Mouse (Mus musculus) gonadal fat pad, adult 2 months (tissue): Measurements from ENCODE around the gene Desi1. TPM values are rescaled to one million over a fixed set of nuclear protein-coding genes. Genes with fewer than 3 reads are reported as not detected.

Source experiments
- DNase-seq: peaks from one replicate; pipeline ENCODE4 v3.0.0-alpha.2; 2012; ENCODE audit warnings: low read depth
- polyA plus RNA-seq: library from polyadenylated mRNA; depleted of rRNA; stranded (reverse); fragments of >200 nt; gene quantifications from 2 replicates; pipeline ENCODE4 v1.2.3, GENCODE M21; 2012; rRNA removed

Gene Desi1
- 28.0 and 30.0 TPM in 2 replicates for polyA plus RNA-seq

GRCm38 (mm10) chr15:82033762-82034161, at the start of gene Desi1:
Gene Desi1, minus strand, starts transcription at chr15:82033862.
- DNase-seq = no peak

DNA sequence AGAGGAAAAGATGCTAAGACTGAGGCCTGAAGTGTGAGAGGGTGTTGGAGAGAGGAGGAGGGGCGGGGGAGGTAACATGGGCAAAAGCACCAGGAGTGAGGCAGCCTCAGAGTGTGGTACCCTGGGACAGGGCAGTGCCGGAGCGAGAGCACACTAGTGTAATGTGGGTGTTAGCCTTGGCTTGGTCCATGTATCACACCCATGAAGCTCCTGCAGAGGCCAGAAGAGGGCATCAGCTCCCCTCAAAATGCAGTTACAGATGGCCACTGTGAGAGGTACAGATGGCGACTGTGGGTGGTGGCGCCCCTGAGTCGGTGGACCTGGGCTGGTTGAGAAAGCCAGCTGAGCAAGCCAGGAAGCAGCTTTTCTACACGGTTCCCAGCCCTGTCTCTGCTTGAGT, 47.5 kb upstream of the Desi1 start:
- DNase-seq = no peak

DNA sequence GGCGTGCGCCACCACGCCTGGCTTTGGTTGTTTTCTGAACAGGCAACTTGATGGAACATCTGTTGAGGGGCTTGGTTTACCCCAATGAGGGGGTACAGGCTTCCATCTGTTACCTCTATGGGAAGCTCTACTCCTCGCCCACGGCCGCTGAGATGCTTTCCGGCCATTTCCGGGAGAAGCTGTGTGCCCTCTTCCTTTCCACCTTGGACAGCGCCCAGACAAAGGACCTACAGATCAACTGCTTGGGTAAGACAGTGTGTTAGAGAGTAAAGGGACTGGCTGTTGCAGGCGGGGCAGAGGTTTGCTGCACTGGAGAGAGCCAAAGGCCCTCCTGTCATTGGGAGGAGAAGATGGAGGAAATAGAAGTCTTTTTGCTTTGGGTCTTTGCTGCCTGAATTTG, 46.2 kb upstream of the Desi1 start:
- DNase-seq = no peak

DNA sequence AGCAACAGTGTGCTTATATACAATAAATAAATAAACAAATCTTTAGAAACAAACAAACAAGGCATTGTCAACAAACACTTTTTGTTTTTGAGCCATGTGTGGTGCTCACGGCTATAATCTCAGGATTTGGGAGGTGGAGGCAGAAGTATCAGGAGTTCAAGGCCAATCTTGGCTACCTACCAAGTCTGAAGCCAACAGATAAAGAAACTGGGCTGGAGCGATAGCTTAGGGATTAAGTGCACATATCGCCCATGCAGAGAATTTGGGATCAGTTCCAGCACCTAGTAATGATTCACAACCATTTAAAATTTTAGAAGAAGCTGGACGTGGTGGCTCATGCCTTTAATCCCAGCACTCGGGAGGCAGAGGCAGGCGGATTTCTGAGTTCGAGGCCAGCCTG, 39.8 kb upstream of the Desi1 start:
- DNase-seq = no peak

DNA sequence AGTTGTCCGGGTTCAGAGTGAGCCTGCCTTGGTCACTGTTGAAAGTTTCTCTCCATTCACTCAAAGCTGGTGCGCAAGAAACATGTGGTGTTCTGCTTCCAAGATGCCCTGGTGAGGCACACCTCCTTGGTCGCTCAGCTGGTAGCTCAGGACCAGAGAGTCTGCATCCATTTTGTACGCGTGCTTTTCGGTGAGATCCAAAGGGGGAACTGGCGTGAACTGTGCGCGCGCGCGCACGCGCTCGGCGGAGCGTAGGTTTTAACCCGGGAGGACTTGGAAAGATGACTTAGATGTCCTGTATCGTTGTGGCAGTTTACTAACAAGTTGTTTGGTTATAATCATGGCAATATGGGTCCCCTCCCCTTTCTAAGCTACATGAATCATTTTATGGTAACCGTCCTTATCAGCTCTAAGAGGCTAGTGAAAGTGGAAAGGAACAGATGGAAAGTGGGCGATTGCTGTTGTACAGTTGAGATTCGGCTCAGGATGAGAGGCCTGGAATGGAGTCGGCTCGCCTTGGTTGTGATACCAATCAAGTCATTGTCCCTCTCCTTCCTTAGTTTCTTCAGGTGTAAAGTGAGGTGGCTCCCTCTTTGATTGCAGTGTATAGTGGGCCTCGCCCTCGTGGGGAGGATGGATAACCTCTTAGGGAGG, 38.3 kb upstream of the Desi1 start:
- no peak for DNase-seq

DNA sequence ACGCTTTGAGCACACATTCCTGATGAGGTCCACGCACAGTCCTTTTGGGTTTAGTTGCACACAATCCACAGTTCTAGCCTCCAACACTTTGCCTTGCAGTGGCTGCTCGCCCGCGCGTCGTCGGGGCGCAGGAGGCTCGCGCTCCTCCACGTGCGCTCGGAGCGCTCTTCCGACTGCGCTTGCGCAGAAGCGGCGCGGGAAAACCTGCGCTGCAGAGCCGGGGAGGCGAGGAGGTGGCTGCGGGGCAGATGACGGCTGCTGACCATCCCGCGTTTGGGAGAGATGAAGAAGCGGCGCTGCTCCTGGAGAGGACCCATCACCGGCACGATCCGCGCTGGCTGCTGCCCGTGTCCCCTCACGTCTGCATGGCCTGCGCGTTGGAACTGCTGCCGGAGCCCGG, 36.2 kb upstream of the Desi1 start, which contains the start of gene Mei1:
Mei1 (plus strand) TSS at position 99 of the 400 bp plus-strand sequence.
- DNase-seq = no peak

DNA sequence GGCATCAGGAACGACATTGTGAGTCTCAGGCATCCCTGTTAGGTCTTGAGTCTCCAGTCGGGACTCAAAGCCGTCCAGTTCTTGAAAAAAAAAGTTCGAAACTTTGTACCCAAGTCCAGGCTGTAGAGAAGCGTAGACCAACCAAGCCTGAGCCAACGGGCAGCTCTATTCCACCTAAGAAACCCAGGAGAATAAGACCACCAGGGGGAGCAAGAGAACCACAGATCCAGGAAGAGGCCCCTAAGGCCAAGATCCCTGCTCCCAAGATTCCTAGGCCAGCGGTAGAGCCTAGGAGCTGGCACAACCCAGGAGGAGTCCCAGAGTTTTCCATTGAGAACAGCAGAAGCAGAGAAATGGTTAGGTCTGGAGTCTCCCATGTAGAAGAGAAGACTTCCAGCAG, 31.8 kb upstream of the Desi1 start:
- DNase-seq = no peak

DNA sequence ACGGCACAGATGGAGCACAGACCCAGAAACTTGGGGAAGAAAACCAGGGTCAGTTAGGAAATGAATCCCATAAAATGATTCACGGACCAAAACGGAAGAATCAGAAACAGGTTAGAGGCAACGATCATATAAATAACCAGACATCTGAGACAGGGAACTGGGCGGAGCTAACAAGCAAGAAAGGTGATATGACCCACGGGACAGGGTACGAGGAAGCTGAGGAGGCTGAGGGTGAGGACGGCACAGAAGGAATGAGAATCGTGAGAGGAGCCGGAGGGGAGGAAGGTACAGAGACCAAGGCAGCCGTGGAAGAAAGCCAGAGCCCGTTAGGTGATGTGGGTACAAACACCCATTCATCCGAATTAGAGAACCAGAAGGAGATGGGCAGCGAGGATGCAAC, 30.2 kb upstream of the Desi1 start:
- no peak for DNase-seq

DNA sequence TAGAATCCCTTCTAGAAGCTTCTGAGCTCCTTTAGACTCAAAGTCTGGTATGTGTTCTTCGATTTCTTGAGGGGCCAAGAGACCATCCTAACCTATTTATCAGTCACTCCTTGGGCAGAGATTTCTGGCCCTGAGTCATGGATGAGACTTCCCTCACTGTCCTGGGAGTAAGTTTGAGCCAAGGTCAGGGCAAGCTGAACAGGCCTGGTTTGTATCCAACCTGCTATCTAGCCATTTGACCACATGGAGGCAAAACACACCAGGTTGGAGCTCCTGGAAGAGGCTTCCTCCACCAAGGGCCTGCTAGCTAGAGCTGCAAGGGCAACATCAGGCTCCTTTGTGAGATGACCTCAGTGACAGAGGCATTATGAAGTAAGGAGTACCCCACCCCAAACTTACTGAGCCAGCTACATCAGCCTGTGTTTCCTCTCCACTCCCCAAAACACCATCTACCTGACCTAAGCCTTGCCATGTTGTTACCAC, 25.1 kb upstream of the Desi1 start, which contains the start of gene 4930407I10Rik:
4930407I10Rik (plus strand) TSS at position 433 of the 483 bp plus-strand sequence.
- DNase-seq = no peak

GRCm38 (mm10) chr15:82052544-82052943, 18.9 kb upstream of the Desi1 start:
- DNase-seq = no peak

DNA sequence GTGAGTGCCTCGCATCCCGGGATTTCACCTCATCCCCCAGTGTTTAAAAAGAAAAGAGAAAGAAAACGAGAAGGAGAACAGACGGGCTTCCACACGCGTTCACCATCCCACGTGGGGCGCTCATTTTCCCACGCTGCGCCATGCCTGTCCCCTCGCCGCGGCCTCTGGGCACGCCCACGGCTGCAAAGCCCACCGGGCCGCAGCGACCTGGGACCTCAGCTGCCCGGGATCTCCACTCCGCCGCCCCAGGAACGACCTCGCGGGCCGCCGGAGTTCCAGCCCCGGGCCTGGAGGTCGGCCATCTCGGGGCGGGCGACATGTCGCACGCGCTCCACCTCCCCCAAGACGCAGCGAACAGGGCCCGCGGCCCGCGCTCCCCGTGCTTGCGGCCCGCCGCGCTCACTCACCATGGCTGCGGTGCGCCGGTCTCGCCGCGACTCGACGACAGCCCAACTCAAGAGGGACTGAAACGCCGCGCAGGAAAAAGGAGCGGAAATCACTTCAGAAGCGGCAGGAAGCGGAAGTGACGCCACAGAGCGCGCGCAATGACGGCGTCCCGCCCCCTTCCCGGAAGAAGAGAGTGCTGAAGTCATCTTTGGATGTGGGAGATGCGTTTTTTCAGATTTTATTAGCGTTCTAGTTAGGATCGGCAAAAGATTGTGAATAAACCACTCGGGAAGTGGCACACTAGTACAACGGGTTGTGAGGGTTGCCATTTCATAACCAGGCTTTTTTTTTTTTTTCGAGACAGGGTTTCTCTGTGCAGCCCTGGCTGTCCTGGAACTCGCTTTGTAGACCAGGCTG, 13.6 kb upstream of the Desi1 start, which contains the start of gene Snu13:
Snu13 (minus strand) TSS at position 519 of the 804 bp plus-strand sequence.
- no peak for DNase-seq

DNA sequence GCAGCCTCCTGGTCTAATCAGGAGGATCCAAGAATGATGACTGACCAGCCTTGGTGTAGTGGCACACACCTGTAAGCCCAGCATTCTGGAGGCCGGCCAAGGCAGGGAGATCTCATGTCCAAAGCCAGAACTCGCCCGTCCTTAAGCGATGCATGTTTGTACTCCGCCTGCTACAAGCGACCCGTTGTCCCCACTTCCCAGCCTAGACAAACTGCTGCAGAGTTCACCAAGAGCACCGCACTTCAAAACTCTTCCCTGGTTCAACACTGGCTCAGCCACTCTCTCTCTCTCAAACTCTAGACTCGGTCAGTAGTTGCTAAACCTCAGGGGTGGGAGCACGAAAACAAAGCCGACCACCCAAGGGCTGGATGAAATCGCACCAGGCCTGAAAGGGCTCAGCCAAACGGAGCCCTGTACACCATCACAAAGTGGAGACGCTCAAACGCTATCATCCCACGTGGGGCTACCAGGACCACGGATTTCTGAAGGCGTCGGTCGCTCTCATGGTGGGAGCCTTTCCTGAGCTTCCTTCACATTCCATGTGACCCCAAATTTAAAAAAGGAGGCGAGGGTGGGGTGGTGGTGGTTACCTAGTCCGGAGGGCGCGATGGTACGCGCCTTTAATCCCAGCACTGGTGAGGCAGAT, 12.7 kb upstream of the Desi1 start:
- DNase-seq = no peak

DNA sequence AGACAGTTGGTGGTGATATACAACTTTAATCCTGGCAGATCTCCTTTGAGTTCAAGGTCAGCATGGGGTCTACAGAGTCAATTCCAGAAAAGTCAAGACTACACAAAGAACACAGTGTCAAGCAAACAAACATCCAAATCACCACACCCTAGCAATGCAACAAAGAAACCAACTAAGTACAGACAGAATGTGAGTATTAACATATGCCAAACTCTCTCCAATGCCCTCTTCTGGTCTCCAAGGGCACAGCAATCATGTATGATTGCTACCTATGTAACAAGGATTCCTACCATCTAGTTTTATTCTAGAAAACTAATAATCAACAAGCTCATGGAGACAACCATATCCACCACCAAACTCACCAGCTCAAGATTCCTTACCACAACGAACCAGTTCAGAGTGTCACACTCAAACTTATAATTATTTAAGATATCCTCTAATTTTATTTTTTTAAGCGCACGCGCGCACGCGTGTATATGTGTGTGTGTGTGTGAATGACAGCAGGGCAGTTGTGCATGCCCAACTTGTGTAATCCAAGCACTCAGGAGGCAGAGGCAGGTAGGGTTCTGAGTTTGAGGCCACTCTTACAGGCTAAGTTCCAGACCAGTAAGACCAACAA, 10.6 kb upstream of the Desi1 start:
- DNase-seq = no peak

- no peak for DNase-seq
Observed at GRCm38 (mm10) chr15:82040650-82041049, 7.0 kb upstream of the Desi1 start.

DNA sequence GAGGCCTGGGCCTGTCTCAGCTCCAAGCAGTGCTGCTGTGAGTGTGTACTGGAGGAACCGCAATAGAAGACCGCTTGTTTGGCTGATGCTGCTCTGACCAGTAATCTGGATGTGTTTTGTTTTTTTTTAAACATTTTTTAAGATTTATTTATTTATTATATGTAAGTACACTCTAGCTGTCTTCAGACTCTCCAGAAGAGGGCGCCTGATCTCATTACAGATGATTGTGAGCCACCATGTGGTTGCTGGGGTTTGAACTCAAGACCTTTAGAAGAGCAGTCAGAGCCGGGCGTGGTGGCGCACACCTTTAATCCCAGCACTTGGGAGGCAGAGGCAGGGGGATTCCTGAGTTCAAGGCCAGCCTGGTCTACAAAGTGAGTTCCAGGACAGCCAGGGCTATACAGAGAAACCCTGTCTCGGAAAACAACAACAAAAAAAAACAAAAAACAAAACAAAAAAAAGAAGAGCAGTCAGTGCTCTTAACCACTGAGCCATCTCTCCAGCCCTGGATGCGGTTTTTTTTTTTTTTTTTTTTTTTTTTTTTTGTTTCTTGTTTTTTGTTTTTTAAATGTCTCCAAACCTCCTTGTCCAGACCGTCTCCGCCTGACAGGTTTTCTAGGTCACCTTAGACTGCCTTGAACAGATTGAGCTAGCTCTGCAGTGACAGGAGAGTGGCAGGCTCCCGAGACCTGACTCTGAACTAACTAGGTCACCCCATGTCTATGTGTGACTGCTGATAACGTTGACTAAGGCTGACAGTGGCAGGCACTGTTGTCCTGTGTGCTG, 2.4 kb upstream of the Desi1 start:
- DNase-seq = no peak

DNA sequence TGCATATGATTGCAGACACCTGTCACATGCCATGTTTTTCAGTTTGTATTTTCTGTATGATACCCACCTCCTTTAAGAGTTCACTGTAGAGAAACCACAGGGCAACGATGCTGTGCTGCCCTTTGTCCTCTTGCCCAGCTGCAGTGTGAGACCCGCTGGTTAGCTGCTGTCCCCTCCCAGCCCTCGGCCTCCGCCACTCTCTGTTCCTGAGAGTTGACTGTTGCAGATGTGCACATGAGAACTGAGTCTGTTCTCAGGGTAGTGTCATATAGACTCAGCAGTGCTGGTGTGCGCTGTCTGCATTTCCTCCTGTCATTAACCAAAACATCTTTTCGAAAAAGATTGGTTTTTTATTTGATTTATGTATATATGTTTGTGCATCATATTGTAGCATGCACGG, 1.3 kb downstream of the Desi1 start:
- DNase-seq = no peak

GRCm38 (mm10) chr15:82027726-82028125, 5.9 kb downstream of the Desi1 start:
- no peak for DNase-seq

DNA sequence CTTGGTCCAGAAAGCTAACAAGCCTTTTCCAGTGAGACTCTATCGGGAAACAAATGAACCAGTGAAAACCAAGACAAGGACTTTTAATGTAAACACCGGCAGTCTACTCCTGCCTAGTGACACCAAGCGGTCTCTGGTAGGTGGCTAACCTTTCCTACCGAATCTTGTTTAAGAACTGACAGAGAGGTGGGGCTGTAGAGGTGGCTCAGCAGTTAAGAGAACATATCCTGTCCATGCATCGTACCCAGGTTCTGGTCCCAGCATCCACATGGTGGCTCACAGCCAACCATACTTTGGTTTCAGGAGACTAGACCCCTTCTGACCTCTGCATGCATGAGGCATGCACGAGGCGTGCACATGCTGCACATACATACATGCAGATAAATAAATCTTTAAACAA, 6.4 kb downstream of the Desi1 start:
- DNase-seq = no peak

GRCm38 (mm10) chr15:82023965-82024635, 9.6 kb downstream of the Desi1 start:
- DNase-seq = no peak

DNA sequence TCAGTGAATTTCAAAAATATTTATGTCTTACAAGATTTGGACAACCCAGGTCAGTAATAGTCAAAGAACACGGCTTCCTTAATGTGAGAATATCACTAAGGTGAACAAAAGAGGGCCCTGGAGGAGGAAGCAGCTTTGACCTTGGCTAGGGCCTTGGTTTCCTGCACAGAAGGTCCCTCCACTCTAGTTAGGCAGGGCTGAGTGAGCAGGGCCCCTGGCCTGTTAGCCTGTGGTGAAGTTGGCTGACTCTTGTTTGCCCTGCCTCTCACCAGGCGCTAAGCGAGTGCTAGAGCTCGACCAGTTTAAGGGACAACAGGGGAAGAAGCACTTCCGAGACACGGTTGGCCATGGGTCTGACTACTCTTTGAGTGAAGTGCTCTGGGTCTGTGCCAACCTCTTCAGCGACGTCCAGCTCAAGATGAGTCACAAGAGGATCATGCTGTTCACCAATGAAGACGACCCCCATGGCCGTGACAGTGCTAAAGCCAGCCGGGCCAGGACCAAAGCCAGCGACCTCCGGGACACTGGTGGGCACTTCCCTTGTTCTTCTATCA, 11.1 kb downstream of the Desi1 start:
- DNase-seq = no peak
